Mouse (Mus musculus): ENCODE results near the gene H2afx.
"Not testable (repeated sequence)": the region's sequence is repeated elsewhere in the genome, so short reads cannot be mapped to it uniquely, and the experiment has no call there.

H2afx gene

DNA sequence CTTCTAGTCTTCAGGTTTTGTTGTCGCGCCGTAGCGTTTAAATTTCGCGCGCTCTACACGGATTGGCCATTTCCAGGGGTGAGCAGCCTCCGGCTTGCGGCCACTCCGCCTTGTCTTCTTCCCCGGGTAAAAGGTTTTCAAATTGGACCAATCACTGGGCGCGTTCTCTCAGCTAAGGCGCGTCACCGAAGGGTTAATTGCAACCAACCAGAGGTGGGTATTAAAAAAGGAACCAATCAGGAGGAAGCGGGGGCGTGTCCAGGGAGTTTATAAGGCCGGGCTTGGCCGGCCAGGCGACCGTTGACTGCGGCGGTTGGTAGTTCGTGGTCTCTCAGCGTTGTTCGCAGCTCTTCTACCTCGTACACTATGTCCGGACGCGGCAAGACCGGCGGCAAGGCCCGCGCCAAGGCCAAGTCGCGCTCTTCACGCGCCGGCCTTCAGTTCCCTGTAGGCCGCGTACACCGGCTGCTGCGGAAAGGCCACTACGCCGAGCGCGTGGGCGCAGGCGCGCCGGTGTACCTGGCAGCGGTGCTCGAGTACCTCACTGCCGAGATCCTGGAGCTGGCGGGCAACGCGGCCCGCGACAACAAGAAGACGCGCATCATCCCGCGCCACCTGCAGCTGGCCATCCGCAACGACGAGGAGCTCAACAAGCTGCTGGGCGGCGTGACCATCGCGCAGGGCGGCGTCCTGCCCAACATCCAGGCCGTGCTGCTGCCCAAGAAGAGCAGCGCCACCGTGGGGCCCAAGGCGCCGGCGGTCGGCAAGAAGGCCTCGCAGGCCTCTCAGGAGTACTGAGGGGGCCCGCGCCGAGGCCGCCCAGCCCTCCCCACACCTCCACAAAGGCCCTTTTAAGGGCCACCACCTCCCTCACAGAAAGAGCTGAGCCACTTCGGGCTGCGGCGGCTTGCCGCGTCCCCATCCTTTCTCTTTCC is at the start of gene H2afx:
Gene H2afx, plus strand, starts transcription at position 299 of the 935 bp plus-strand sequence.
- peak; percentile 99 for DNase-seq (ENCODE audit: low read depth)

DNA sequence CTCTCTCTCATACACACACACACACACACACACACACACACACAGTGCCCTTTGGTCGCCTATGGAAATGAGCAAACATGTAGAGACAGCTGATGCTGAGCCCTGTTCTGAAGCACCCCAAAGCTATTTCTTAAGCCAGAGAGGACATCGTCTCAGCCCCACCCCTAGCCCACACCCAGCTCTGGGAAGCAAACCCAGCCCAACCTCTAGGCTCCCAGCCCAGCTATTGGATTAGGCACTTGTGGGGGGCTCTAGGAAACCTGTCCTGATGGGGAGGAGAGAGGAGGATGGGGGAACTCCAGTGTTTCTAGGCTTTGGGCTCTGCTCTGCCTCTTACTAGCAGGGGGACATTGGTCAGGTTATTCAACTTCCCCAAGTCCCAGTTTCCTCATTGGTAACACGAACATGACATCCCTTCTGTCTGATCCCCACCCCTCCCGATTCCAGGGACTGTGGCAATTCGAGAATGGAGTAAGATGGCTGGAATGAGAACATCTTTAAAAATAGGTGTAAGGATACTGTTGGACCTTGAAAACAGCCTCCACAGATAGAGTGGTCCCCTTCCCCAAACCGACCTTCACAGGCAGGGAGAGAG is 48.1 kb upstream of the H2afx start:
- no peak for DNase-seq (ENCODE audit: low read depth)

DNA sequence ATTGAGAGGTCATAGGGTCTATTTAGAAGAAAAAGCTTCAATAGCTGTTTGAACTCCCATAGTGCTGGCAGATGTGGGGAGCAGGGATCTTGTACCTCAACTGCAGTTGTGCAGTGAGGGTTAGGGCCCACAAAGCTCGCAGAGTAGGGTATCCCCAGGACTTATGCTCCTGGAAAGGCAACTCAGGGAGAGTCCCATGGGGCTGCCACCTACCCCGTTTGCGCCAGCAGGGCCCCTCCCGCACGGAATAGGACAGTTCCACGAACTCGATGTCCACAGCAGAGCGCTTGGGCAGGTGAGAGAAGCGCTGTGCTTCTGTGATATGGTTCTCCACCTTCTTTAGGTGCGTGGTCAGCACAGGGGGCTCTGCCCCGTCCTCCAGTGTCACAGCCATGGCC is 47.5 kb upstream of the H2afx start:
- no peak for DNase-seq (ENCODE audit: low read depth)

DNA sequence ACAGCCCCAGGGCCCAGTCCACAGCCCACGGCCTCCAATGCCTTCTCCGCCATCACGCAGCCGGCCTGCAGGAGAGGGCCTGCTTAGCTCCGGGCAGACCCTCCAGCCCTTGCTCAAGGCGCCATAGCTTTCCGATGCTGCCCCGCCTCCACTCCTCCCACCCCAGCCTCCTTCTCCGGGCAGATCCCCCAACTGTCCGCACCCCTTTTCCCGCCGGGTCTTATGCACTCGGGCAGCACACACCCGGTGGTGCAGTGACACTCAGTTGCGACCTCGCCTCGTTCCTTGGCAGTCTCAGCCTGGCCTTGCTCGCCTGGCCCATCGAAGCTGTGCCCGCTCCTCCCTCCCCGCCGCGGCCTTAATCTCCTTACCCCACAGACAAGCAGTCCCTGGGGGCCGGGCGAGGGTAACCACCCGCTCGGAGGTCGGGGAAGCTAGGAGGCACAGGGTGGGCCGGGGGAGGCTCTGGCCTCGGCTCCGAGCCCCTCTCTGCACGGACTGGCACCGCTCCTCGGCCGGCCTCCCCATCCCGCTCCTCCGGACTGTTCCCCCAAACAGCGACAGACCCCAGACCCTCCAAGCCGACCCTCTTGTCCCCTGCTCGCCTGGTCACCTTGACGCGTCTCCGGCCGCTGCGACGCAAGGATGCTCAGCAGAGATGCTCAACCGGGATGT is 47.0 kb upstream of the H2afx start:
- DNase-seq (ENCODE audit: low read depth), result no peak

DNA sequence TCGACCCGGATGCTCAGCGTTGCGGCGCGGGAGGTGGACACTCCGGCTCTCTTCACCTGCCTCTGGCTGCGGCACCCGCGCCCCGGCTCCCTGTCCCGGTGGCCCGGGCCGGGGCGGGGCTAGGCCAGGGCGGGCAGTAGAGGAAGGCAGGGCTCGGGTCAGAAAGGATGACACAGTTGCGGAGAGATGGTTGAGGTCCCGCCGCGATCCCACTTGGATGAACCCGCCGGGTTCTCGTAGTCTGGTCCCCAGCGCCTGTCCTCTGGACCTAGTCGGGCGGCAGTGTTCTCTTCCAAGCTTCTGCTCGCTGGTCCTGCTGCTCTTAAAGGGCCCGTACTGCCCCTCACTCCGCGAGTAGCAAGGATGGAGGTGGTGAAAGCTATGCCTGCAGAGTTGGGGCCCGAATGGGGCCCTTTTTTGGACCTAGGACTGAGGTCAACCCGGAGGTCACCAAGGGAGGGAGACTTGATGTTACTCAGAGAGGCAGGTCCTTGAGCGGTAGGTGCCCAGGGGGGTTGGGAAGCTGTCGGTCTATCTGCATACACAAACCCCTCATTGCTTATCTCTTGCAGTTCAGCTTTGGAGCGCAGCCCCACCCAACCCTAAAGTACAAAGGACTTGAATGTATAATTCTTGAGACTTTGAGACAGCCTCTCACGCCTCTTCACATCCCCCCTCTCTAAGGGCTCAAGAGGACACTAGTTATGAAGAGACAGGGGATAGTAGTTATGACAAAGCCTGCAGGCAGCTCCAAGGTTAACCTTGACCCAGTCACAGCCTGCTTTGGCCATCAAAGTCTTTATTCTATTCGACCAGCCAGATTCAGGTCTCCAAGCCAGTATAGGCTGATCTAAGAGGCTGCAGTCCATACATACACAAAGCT is 46.2 kb upstream of the H2afx start, which contains the start of gene Abcg4:
Gene Abcg4, minus strand, starts transcription at position 540 of the 883 bp plus-strand sequence.
- DNase-seq (ENCODE audit: low read depth), result no peak

DNA sequence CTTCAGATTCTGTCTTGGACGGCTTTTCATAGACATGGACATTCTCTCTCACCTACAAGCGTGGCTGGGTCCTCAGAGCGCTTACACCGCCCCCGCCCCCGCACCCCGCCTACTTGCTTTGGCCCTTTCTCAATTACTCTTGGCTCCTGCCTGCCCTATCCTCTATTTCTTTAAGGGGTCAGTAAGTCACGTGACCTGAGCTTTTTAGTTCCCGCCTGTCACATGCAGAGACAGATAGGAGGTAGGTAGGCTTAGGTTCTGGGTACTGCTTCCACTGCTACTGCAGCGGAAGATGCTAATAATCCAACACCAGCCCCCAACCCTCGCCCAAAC is 45.6 kb upstream of the H2afx start:
- no peak for DNase-seq (ENCODE audit: low read depth)

DNA sequence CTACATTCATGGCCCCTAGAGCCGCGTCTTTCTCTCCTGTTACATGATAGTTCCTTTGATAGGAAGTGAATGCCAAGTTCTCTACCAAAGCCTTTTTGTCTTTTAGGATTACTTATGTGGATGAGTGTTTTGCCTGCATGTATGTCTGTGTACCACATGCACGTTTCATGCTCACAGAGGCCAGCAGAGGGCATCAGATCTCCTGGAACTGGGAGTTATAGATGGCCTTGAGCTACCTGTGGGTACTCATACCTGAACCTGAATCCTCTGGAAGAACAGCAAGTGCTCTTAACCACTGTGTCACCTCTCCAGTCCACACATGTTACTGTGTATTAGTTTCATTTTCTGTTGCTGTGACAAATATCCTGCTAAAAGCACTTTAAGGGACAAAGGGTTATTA is 42.0 kb upstream of the H2afx start:
- DNase-seq (ENCODE audit: low read depth), result no peak

DNA sequence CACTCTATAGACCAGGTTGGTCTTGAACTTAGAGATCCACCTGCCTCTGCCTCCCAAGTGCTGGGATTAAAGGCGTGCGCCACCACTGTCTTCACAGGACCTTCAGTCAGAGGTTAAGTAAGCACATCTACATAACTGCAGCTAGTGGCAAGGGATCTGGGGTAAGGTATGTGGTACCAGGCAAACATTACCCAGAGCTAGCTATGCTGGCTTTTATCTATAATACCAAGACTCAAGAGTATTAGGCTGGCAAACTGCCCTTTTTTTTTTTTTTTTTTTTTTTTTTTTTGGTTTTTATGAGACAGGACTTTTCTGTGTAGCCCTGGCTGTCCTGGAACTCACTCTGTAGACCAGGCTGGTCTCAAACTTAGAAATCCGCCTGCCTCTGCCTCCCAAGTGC is 34.5 kb upstream of the H2afx start:
- not testable (repeated sequence) for DNase-seq (ENCODE audit: low read depth)

DNA sequence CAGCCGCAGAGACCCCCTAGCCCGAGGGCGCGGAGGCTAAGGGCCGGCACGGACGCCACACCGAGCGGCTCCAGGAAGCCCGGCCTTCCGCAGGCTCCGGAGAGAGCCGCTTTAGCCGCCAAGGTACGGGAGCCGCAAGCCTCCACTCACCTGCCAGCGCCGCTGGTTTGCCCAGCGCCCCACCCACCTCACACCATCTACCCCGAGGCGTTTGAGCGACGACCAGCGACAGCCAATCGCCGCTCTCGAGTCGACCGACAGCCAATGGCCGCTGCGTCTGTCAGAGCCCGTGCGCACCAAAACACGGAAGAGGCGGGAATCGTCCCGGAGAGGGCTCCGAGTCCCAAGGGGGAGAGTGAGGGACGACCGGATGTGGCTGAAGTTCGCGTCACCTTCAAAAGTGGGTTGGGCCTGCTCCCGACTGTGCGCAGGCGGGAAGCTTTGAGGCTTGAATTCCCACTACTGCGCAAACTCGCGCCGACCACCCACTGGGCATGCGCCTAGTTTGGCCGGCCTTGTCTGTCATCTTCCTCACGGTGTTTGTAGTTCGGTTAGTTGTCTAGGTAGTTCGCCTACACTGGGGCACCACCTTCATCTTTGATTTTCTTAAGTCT is 28.9 kb upstream of the H2afx start, which contains the start of gene Hinfp:
Gene Hinfp, minus strand, starts transcription at position 206 of the 614 bp plus-strand sequence.
- DNase-seq (ENCODE audit: low read depth), result peak; percentile 99

DNA sequence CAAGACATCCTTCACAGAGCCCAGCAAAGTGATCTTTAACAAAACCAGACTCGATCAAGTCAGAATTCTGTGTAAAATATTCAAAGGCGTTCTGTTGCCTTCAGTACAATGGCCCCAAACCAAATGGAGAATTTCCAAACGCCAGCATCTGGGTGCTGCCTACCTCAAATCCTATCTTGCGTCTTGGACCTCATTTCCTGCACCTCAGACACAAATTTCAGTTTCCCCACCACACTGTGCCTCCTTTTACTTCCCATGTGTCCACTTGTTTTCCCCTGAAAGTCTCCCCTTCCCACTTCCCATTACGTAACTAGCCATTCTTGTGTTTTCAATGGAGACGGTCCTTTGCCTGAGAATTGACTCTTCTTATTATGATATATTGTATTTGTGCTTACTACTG is 28.0 kb upstream of the H2afx start:
- no peak for DNase-seq (ENCODE audit: low read depth)

DNA sequence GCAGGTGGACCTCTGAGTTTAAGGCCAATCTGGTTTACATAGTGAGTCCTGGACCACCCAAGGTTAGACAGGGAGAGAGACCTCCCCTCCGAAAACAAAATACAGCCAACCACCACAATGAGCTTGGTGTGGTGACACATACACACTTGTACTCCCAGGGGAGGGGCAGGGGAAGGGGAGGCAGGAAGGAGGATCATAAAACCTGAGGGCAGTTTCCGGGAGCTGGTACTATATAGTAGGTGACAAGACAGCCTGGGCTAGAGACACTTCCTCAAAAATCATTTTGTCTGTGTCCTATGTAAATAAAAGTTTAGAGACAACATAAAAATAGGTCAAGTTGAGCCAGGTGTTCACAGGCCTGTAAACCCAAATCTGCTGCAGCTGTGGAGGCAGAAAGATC is 27.2 kb upstream of the H2afx start:
- no peak for DNase-seq (ENCODE audit: low read depth)

DNA sequence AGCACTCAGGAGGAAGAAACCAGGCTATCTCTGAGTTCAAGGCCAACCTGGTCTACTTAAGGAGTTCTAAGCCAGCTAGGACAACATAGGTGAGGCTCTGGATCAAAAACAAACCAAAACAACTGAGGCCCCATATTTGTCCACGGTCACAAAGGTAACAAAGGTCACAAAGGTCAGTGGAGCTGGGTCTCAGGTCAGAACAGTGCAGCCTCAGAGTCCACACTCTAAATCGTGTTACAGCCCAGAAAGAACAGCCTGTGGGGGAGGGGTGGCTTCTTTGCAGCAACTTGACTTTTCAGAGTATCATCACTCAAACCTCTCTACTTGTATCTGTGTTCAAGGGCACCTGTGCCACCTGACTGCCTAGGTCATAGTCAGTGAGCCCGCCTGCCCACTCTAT is 24.7 kb upstream of the H2afx start:
- no peak for DNase-seq (ENCODE audit: low read depth)

DNA sequence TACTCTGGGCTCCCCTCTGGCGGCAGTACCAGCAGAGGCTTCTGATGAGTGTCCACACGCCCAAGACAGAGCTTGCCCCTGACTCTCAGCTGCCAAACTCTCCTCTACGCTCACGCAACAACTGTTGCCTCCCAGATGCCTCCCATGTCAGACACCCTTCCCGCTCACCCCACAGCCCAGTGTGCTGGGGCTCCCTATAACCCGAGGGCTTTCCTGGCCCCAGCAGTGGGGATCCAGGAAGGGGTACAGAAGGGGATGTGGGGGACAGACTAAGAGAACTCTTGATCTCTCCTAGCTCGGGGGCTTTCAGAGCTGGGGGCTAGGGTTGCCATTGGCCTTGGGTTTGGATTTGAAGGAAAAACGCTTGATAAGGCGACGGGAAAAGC is 23.8 kb upstream of the H2afx start:
- DNase-seq (ENCODE audit: low read depth), result no peak

DNA sequence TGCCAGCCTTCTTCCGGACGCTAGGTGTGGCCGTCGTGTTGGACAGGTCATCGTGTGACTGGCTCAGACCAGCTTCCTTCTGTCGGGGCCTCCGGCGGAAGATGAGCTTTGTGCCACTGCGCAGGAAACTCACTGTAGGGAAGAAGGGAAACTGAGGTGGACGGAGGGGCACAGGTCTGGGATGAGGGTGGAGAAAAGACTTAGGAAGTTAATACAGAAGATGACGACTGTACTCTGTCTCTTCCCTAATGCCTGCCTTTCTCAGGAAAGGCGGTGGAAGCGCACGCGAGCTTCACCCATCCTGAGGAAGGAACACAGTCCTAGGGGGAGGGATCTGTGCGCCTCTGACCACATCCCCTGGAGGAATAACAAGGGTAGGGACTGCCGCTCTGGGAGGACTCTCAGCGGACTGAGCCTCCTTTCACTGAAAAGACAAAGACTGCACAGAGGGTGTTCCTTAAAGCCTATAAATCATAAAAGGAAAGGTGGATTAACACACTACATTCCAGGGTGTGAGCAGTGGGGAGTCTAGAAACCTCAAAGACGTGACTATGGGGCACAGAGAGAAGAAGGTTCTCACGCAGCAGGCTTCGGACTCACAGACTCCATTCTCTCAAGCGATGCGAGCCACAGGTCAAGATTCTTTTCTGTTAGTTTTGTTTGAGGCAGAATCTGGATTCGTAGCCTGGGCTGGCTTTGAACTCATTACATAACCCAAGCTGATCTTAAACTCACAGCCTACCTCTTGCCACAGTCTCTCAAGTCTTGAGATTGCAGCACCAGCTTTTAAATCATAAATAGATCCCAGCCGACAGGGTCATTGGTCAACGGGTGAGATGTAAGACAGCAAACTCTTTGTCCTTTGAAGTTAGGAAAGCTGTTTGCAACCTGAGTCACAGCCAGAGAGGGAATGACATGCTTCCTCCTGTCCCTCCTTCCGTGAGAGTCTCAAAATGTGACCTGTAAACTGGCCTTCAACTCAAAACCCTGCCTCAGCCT is 23.1 kb upstream of the H2afx start:
- DNase-seq (ENCODE audit: low read depth), result no peak

DNA sequence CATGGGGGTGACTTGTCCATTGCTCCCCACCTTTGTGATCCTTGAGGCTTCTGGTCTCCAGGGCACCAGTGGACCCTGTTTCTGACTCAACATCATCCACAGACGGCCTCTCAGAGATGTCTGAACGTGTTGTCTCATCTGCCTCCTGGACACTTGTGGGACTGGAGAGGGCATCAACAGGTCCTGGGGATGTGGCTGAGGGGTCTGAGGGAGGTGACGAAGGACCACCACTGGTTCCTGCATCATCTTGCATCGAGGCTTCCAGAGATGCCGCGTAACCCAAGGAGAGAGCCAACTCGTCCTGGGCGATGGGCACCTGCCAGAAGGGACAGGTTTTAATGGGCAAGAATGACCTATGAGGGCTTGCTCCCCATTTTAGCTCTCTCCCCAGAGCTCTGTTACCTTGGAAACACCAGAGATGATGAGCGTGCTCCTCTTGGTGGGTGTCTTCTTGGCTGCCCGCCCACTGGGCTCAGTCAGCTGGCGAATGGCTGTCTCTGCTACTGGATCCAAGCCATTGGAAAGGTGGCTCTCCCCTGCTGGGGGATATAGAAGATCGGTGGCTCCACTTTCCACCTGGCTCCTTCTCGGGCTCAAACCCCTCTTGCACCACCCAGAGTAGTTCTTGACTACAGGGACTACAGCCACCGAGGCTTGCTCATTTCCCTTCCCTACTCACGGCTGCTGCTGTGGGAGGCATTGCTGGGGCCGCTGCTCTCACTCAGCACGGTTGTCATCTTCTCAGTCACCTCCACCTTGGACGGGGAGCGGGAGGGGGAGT is 20.8 kb upstream of the H2afx start:
- no peak for DNase-seq (ENCODE audit: low read depth)

DNA sequence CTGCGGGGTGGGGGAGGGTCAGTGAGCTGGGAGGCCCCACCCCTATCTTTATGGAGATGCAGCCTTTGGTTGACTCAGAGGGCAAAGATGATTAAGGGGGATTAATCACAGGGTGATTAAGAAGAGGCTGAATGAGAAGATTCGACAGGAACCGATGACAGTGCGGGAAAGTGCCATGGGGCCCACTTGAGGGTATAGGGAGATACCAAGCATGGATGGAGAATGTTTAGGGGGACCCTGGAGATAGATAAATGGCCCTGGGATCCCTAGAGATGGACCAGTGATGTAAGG is 20.3 kb upstream of the H2afx start:
- no peak for DNase-seq (ENCODE audit: low read depth)

DNA sequence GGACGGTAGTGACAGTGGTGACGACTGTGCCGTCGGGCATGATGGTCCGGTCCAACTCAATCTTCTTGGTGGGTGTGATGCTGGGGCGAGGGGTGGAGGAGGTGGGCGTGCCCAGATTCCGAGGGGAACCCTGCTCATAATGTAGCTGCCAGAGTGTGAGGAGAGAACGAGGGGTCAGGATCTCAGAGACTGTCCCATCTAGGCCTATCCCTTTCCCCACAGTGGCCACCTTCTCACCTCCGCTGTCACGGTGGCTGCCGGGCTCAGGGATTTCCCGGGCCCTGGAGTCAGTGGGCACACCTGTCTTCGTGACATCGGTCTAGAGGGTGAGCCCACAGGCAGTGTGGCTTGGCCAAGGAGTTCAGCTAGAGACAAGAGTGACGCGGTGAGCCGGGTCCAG is 19.6 kb upstream of the H2afx start:
- no peak for DNase-seq (ENCODE audit: low read depth)

DNA sequence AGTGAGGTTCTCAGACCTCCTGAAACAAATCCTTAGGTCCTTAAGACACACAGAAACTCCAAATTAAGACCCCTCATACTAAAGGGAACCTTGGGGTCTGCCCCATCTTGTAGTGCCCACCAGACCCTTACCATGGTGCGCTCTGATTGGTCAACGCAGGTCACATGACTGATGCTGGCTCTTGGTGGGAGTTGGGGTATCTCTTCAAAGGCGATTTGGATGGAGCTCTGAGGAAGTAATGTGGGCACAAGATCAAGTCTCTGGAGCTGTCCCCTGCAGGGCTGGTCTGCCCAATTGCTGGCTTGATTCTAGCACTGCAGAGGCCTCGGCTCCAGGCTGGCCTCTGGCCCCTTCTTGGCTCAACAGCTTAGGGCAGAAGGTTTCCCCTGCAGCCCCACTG is 17.0 kb upstream of the H2afx start:
- DNase-seq (ENCODE audit: low read depth), result no peak

DNA sequence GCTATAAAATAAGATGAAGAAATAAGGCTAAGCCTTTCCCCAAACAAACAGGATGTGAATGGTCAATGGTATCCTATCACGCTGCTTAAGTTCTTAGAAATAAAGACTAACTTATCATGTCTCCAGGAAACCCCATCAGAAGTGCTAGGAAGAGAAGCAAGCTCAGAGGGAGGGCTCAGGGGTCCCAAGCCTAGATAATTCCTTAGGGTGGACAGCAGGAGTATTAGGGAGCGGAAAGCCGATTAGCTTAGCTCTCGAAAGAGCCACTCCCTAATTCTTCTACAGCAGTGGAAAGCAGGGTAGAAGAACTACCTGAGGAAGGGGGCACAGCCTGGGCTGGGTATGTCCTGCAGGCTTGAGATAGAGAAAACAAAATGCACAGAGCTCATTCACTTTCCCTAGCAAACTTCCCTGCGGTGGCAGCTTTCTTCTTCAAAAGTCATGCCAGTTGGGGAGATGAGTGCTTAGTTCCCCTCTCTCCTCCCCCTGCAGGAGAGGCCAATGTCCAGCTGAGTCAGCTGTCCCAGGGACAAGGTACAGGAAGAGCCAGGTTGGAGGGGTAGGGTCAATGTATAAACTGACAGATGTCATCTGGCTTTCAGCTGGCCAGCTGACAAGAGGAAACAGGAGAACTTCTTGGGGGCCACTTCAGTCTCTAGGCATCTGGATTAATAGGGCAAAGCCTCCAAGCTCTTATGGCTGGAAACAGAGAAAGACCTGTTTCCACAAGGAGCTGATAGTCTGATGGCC is 16.2 kb upstream of the H2afx start:
- no peak for DNase-seq (ENCODE audit: low read depth)
